Mouse (Mus musculus): Measurements from ENCODE around the gene Oxtr.

Gene Oxtr

DNA sequence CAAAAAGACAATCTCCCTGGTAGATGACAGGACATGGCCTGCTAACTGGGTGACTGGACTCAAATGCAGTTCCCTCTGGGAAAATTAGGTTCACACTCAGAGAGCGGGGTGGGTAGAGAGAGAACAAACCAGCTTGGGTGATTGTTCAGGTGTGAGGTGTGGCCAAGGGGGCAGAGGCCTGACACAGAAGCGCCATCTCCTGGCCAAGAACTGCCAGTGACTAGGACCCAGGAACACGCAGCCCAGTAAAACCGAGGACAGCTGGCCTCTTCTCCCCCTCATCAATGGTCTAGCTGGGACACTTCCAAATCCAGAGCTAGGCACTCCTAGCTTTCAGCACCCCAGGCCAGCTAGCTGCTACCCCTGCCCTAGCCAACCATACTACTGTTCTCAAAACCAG is 5.4 kb downstream of the Oxtr start:
- DNase-seq = peak; percentile 7 to 15

DNA sequence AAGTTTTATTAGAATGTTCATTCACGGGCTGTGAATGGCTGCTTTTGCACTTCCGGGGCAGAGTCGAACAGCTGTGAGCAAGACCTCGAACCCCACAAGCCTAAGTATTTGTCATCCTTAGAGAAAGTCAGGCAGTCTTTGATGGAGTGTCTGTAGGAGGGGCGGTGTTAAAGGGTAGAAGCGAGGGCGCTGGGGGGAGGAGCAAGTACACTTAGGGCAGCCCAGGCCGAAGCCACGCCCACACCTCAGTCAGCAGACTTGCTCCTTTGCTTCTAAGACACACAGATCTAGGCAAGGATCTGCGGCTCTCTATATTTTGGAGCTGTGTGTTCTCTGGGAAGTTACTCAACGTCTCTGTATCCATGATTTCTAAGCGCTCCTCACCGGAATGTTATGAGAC is 9.9 kb downstream of the Oxtr start:
- DNase-seq = no peak

DNA sequence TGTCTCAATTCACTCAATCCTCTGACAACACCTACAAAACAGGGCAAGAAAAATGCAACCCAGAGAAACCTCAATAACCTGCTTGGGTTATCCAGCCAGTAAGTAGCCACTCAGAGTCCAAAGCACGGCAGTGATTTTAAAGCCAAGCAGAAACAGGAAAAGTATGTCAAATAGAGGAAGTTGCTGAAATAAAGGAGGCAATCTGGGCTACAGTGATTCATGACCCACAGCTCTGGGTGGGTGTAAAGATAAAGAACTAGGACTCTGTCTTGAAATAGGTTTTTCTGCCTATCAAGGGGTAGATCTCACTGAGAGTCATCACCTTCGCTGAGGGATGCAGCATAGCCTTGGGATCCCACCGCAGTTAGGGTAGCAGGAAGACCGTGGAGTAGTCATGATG is 18.1 kb downstream of the Oxtr start:
- no peak for DNase-seq

DNA sequence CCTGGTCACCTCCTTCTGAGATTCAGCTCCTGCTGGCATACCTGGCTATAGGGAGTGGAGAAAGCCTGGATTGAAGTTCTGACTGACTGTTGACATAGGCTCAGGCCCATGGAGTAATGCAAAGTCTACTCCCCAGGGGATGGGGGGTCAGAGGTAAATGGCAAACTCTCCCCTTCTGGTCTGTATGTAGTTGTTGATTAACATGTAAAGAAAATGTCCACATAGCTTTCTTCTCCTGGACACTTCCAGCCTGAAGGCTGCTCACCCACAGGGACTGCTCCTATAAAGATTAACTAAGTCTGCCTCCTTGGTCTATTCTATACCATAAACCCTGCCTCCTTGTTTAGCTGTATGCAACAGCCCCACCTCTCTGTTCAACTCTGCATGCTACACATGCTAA is 23.7 kb downstream of the Oxtr start:
- DNase-seq = no peak

DNA sequence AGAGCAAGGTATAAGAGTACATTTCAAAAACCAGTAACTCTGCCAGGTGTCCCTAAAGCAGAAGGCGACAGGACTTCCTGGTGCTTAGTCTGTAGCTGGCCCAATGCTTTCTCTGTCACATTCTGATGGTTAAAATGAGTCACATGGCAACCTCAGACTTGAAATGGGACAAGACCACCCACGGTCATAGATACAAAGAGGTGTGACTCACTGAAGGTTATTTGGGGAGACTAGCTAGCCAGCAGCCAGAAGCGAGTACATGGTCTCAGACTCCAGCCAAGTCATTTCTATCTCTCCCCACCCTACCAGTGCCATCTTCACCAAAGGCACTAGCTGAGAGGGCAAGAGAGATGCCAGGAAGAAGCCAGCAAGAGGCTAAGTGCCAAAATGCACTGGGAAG is 24.3 kb downstream of the Oxtr start:
- no peak for DNase-seq

DNA sequence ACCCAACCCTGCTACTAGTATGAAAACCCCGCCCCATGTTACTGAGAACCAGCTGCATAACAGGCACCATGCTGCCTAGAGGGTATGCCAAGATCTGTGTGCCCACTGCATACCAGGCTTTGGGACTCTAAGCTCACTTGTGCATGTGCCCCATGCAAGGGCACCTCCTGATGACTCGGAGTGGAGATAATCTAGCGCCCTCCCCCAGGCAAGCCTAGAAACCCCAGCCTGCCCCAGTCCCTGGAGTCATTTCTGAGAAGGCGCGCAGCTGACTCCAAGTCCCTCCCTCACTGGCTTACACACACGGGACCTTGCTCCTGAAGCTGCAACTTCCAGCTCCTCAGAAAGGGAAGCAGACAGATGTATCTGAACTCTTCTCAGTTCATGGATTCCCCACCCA is 26.4 kb downstream of the Oxtr start:
- no peak for DNase-seq

DNA sequence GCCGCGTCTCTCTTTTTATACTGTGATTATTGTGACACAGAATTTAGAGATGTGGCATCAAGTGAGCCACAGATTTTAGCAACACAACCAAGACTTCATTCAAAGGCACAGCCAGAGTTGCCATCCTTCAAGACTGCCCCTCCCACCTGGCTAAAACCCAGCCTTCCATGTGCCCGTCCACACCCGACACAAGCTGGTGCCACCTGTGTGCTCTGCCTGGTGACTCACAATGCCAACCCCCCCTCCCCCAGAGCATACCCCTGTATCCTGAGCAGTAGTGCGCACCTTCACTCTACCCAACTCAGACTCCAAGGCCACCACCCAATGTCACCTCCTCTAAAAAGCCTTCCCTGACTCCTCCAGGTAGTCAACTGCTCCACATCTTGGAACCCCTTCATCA is 28.3 kb downstream of the Oxtr start:
- DNase-seq = no peak

DNA sequence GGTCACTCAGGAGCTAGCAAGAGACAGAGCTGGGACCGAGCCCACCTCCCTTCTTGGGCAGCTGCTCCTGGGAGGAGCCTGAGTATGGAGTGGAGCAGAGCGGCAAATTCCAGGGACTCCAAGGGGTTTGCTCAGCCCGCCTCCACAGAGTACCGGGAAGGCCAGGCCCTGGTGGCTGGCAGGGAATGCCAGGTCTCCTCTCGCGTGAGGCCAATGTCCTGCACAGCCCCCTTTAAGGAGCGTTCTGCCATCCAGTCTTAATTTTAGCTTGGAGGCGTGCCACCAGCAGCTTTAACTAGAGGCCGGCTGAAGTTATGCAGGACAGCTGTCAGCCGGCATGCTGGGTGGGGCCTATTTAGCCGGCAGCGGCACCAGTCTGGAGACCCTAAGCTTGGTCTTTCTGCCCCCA is 30.4 kb downstream of the Oxtr start, which contains the start of gene Cav3:
Gene Cav3 (plus strand): TSS at position 165 of the 409 bp plus-strand sequence.
- no peak for DNase-seq

DNA sequence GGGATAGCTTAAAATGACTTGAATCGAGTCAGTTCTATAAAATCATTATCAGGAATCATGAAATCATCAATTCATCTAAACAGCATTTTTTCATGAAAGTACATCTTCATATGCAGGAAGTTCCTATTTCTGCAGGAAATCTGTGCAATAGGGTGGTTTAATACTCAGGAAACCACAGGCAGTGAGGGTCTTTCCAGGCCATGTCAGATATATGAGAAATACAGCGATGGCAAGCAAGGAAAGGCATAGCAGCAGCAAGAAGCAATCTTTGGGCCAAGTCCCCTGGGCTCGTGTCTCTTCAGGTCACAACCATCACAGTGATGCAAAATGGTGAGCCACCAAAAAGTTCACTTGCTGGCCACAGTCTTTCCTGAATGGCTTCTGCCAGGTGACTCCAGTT is 44.1 kb downstream of the Oxtr start:
- no peak for DNase-seq

DNA sequence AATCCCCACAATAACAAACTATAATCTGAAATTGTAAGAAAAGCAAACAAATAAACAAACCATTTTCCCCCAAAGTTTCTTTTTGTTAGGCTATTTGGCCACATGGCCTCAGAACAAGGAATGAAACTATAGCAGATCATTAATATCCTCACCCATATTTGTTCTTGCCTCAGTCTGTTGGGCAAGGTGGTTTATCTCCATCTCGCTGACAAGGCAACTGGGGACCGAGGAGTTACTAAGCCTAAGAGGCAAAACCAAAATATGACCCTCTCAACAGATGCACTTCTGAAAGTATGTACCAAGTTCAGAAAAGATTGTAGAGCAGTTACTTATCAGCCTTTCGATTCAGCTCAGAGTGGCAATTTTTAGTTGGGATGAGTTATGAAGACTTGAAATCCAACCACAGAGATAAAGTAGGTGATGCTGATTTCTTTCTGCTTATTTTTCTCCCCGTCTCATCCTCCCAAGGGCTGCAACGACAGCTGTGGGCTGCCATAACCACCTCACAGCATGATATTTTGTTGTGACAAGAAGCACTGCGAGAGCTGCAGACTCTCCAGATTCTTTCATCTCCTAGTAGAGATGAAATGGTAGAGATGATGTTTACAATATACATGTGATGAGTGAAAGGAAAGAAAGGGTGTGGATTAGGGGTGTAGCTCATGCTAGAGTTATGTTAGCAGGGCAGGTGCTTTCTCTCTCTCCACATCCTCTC is 63.6 kb downstream of the Oxtr start:
- no peak for DNase-seq

DNA sequence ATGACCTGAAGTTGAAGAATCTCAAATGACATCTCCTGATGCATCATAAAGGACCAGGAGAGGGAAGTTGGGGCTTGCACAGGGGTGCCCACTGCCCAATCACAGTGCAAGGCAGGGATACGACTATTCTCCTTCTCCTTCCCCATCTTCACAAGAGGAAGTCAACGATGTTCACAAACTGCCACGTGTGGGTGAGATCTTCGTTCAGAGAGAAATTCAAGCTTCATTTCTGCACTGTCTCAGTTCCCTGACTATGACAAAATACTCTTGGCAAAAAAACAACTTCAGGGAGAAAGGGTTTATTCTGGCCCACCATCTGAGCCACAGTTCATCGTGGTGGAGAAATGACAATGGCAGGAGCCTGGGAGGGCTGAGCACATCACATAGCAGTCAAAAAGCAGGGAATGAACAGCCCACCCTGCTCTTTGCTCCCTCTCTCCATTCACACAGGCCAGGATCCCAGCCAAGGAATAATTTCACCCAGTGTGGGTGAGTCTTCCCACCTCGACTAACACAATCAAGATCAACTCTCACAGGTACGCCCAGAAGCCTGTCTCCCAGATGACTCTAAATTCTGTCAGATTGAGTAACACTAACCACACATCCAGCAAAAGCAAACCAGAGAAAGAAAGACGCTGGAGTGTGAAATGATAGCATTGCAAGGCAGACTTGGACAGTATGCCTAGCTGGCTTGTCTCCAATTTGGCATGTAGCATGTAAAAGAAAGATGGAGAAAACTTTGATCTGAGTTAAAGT is 65.8 kb downstream of the Oxtr start:
- DNase-seq = no peak
